Mouse (Mus musculus) small intestine, adult 2 months (tissue): ENCODE measurements around the gene Tubb2a. TPM values are rescaled to one million over a fixed set of nuclear protein-coding genes. Genes with fewer than 3 reads are reported as not detected.

ENCODE experiments used
- H3K27ac ChIP-seq: fragments of 200-500 bp; 2 replicates; pipeline ENCODE4 v1.5.1; 2012; ENCODE audit warnings: low read depth, low read length, control low read depth, inconsistent platforms; ENCODE audit not compliant: insufficient read depth
- H3K27me3 ChIP-seq: fragments of 200-500 bp; 2 replicates; pipeline ENCODE4 v1.6.1; 2012; ENCODE audit warnings: mild to moderate bottlenecking, moderate library complexity, low read length, inconsistent platforms; ENCODE audit not compliant: control insufficient read depth, insufficient read depth
- H3K36me3 ChIP-seq: fragments of 200-500 bp; 2 replicates; pipeline ENCODE4 v1.6.1; 2012; ENCODE audit warnings: mild to moderate bottlenecking, low read length, control low read depth, inconsistent platforms; ENCODE audit not compliant: control insufficient read depth, insufficient read depth
- H3K4me1 ChIP-seq: fragments of 200-500 bp; 2 replicates; pipeline ENCODE4 v1.6.1; 2012; ENCODE audit warnings: low read length, inconsistent platforms, mixed read lengths; ENCODE audit not compliant: control insufficient read depth, insufficient read depth, insufficient read length
- H3K4me3 ChIP-seq: fragments of 200-500 bp; 2 replicates; pipeline ENCODE4 v1.5.1; 2012; ENCODE audit warnings: low read depth, mild to moderate bottlenecking, control low read depth, inconsistent platforms, low read length, moderate library complexity
- CTCF ChIP-seq: fragments of 200-500 bp; IDR thresholded peaks from 2 replicates; pipeline ENCODE4 v1.5.1; 2012; ENCODE audit warnings: low read depth, mild to moderate bottlenecking, control low read depth, inconsistent platforms, low read length, moderate library complexity, mixed read lengths; ENCODE audit not compliant: insufficient replicate concordance, insufficient read length; ENCODE audit errors: extremely low read depth
- POLR2A ChIP-seq: fragments of 200-500 bp; IDR thresholded peaks from 2 replicates; pipeline ENCODE4 v1.6.1; 2012; ENCODE audit warnings: low read depth, mild to moderate bottlenecking, control low read depth, inconsistent platforms, low read length, moderate library complexity
- WGBS: fragments of 180-500 bp; shearing (Covaris S2); methylation state at CpG from one replicate; pipeline ENCODE4 v1.1.7; 2018; 5-methylcytosine and 5-hydroxymethylcytosine counted together
- polyA plus RNA-seq: library from polyadenylated mRNA; depleted of rRNA; stranded (reverse); fragments of >200 nt; gene quantifications from 2 replicates; pipeline ENCODE4 v1.2.3, GENCODE M21; 2012

Tubb2a gene
- polyA plus RNA-seq, 1 experiment = 176 TPM

DNA sequence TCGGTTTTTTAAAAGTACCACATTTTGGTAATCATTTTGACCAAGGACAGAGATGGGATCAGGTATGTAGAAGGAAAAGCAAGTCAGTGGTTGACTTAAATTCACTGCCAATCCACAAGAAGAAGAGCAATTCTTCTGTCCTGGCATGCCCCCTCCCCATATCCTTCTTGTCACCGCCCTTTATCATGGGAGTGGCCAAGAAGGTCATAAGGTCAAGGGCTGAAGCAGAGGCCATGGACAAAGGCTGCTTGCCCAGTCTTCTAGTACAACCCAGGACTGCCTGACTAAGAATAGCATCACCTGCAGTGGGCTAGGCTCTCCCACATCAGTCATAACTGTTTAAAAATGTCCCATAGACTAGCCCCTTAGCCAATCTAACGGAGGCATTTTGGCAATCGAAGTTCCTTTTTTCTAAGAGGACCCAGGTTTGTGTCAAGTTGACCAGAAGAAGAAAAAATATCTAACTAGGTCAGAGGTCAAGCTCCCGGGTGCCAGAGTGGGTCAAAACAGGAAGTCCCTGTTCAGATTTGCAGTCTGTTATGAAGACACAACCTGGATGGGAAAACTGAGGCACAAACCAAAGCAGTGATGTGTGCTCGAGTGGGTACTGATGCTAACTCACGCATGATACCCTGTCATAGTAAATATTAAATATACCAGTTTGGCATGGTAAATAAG, 34.0 kb downstream of the Tubb2a start:
- peaks cover 3% of the 10 kb centered on the region for H3K36me3 ChIP-seq
- 71% methylated on average over 7 of the region's 7 CpGs for WGBS
- H3K27me3 ChIP-seq = no peaks in the 10 kb centered on the region
- no peak overlapping the region for H3K4me3 ChIP-seq
- TF ChIP-seq CTCF (no peak), POLR2A (no peak)
- H3K27ac ChIP-seq = no peak overlapping the region
- no peaks in the 10 kb centered on the region; the same call in 1 of the 2 replicates for H3K4me1 ChIP-seq

DNA sequence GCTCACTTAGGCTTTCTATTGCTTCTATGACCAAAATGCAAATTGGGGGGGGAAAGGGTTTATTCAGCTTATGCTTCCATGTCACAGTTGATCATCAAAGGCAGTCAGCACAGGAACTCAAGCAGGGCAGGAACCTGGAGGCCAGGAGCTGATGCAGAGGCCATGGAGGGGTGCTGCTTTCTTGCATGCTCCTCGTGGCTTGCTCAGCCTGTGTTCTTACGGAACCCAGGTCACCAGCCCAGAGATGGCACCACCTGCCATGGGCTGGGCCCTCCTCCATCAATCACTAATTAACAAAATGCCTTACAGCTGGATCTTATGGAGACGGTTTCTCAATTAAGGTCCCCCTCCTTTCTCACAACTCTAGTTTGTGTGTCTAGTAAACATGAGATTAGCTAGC, 37.7 kb downstream of the Tubb2a start:
- H3K27ac ChIP-seq = no peak overlapping the region

DNA sequence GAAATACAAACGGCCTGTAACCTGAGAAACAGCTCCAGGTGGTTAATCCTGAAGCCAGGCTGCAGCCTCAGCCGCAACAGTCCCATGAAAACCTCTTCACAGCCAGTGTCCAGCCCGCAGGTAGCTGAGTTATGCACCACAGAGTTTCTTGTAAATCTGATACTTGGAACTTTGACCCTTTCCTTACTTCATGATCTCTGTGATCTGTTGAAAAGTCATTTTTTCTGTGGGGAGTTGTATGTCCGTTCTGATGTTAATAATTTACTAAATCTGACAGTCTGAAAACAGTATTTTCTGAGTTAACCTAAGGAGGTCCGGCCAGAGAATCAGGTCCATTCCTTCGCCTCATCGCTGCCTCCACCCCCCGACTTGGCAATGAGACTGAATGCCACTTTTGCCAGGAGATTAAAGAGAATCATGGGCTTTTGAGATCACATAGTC, 38.9 kb downstream of the Tubb2a start:
- Histone ChIP-seq H3K36me3 (peaks cover 1% of the 10 kb centered on the region; the same call in 1 of the 2 replicates), H3K27ac (no peak overlapping the region), H3K4me3 (no peak overlapping the region), H3K27me3 (no peaks in the 10 kb centered on the region), H3K4me1 (peaks cover 4% of the 10 kb centered on the region; the same call in 1 of the 2 replicates)
- 19% methylated on average over 8 of the region's 8 CpGs for whole genome bisulfite sequencing
- TF ChIP-seq POLR2A (no peak), CTCF (no peak)

More for the DNA sequence above, 37.7 kb downstream of the Tubb2a start:
- TF ChIP-seq POLR2A = no peak
- no peak for TF ChIP-seq CTCF
- Histone ChIP-seq H3K4me1 (peaks cover 4% of the 10 kb centered on the region; the same call in 1 of the 2 replicates), H3K36me3 (0 out of 2 replicates have a peak, but pooled peaks cover 2% of the 10 kb centered on the region), H3K4me3 (no peak overlapping the region), H3K27me3 (no peaks in the 10 kb centered on the region)
- WGBS = 94% methylated on average over 3 of the region's 3 CpGs

DNA sequence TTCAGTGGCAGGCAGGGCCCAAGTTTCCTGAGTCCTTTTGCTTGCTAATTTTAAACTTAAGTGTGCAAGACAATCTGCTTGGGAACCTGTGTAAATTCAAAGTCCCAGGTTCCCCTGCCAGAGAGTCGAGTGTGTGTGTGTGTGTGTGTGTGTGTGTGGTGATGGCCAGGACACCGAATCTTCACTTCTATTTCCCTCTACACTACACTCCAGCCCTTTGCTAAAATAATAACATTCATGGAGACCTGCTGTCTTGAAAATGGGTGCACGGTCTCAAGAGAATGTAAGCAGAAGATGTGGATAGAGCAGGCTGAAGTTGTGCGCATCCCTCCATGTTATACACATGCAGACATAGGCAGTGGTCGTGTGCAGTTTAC, 39.8 kb downstream of the Tubb2a start:
- Histone ChIP-seq H3K4me1 (peaks cover 4% of the 10 kb centered on the region; the same call in 1 of the 2 replicates), H3K36me3 (peaks cover 8% of the 10 kb centered on the region), H3K27me3 (no peaks in the 10 kb centered on the region), H3K27ac (no peak overlapping the region), H3K4me3 (peak overlapping the region; percentile 75)
- 22% methylated on average over 5 of the region's 5 CpGs for WGBS
- TF ChIP-seq CTCF = no peak
- TF ChIP-seq POLR2A = no peak

DNA sequence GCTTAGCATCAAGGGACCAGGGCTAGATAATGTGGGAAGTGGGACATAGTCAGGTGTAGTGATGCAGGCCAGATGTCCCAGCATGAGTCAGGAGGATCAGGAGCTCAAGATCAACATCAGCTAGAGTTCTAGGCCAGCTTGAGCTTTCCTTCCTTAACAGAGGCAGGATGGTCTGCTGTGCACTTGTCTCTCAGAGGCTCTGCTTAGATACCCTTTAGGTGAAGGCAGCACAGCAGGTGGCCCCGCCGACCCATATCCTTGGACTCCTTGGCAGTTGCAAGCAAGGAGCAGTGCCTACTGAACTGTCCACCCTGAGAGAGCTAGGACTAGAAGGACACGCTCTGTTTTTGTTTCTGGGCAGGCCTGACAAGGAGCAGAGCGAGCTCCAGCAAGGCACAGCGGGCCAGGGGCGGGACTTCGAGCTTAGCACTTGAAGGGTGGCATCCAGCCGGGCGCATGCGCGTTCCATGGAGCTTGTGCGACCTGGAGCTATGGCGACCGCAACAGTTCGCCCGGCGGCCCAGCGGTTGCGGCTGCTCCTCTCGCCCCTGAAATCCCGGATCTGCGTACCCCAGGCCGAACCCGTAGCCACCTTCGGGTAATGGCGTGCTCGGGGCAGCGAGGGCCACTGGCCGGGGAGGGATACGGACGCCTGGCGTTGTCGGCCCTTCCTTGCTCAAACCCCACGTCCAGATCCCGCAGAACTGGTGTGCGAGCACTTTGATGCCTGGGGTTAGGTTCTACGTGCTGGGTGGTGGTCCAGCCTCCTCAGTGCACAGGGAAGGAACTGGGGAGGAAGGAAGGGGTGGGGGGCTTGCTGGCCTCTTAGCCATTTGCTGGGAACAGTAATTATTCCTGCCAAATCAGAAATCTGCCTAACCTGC, 40.4 kb downstream of the Tubb2a start, which contains the start of gene Bphl:
Bphl (plus strand) TSS at position 426 of the 884 bp plus-strand sequence.
- Histone ChIP-seq H3K4me1 (peaks cover 4% of the 10 kb centered on the region; the same call in 1 of the 2 replicates), H3K4me3 (peak within 1 kb of the TSS; percentile 75), H3K36me3 (peaks cover 13% of the 10 kb centered on the region), H3K27me3 (no peaks in the 10 kb centered on the region), H3K27ac (peak within 1 kb of the TSS; percentile 38; the same call in 1 of the 2 replicates)
- WGBS = 1% methylated on average over 37 of the region's 37 CpGs
- TF ChIP-seq POLR2A (peak; percentile 80), CTCF (no peak)

DNA sequence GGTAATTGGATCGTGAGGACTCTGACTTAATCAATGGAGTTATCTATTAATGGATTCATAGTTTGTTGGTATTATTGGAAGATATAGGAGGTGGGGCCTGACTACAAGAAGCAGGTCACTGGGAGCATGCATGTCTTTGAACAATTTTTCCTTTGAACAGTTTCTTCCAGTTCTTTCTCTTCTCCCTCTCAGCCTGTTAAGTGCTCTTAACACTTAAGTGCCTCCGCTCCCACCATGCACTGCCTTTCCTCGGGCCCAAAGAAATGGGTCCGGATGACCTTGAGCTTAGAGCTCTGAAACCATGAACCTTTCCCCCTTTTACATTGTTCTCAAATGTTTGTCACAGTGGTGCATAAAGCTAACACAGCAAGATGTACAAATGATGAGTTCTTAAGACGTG, 41.1 kb downstream of the Tubb2a start:
- no peak for TF ChIP-seq POLR2A
- TF ChIP-seq CTCF = no peak
- H3K27ac ChIP-seq = no peak overlapping the region

DNA sequence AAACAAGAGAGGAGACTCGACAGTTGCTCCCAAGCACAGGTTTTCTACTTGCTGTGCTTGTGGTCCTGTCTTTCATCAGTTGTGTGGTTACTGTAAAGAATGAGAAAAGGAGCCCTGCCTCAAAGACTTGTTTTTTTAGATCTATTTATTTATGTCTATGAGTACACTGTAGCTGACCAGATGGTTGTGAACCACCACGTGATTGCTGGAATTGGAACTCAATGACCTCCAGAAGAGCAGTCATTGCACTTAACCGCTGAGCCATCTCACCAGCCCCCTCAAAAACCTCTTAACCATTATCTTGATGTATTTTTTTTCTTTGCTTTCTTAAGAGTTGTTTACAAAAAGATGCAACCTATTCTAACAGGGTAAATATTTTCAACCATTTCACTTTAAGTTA, 42.4 kb downstream of the Tubb2a start:
- H3K27me3 ChIP-seq = no peaks in the 10 kb centered on the region
- H3K36me3 ChIP-seq = peaks cover 28% of the 10 kb centered on the region
- WGBS = 73% methylated on average over 3 of the region's 3 CpGs
- TF ChIP-seq POLR2A (no peak), CTCF (no peak)
- peaks cover 4% of the 10 kb centered on the region; the same call in 1 of the 2 replicates for H3K4me1 ChIP-seq
- H3K4me3 ChIP-seq = no peak overlapping the region
- no peak overlapping the region for H3K27ac ChIP-seq

More for the DNA sequence above, 41.1 kb downstream of the Tubb2a start:
- H3K4me1 ChIP-seq = peaks cover 4% of the 10 kb centered on the region; the same call in 1 of the 2 replicates
- H3K4me3 ChIP-seq = no peak overlapping the region
- 69% methylated on average over 5 of the region's 5 CpGs for WGBS
- H3K36me3 ChIP-seq = peaks cover 17% of the 10 kb centered on the region
- no peaks in the 10 kb centered on the region for H3K27me3 ChIP-seq
